Mouse (Mus musculus): ENCODE results near the gene Mfsd12. TPM values are rescaled to one million over a fixed set of nuclear protein-coding genes. Genes with fewer than 3 reads are reported as not detected.

The Mfsd12 gene
- total and polyA plus RNA-seq, 3 experiments: 5.2 to 9.5 (median 7.4) TPM

GRCm38 (mm10) chr10:81362336-81362949 is 5.2 kb downstream of the Mfsd12 start:
- Histone ChIP-seq H3K4me3 (replicated peaks in 1 of 3; ENCODE audit: low read depth in 2 of 3, low read length in 2 of 3, poor library complexity in 1 of 3) (peak overlapping the region in 1 of 3 experiments; percentile 30), H3K4me1 (ENCODE audit: control insufficient read depth in 1 of 2, insufficient read depth in 2 of 2) (peaks cover 44 to 86% of the 10 kb centered on the region in 2 experiments), H3K27me3 (replicated peaks) (no peaks in the 10 kb centered on the region), H3K9me3 (replicated peaks; ENCODE audit: low read length) (no peaks in the 10 kb centered on the region), H3K36me3 (replicated peaks in 1 of 2; ENCODE audit: control insufficient read depth in 1 of 2, insufficient read depth in 1 of 2, low read length in 1 of 2) (peaks cover 60 to 81% of the 10 kb centered on the region in 2 experiments), H3K4me2 (ENCODE audit: insufficient read depth, low read depth, poor library complexity, severe bottlenecking) (no peak overlapping the region), H3K9ac (ENCODE audit: insufficient read depth, low read depth) (no peak overlapping the region), H3K27ac (ENCODE audit: insufficient read depth, low read depth) (peak overlapping the region; percentile 25; the same call in 1 of the 2 replicates), H3K79me2 (replicated peaks; ENCODE audit: control insufficient read depth, extremely low read depth, insufficient read depth, poor library complexity, severe bottlenecking) (no peaks in the 10 kb centered on the region; the same call in 1 of the 2 replicates)
- no peak for DNase-seq (ENCODE audit: extremely low read depth)
- TF ChIP-seq GABPA (IDR thresholded peaks at IDR 0.05; ENCODE audit: insufficient replicate concordance, low read depth, low read length): no peak
- no peak for TF ChIP-seq SMC3 (IDR thresholded peaks at IDR 0.05; ENCODE audit: low read depth, low read length)
- TF ChIP-seq MXI1 (IDR thresholded peaks at IDR 0.05; ENCODE audit: low read depth, low read length): no peak
- no peak for TF ChIP-seq IRF4 (IDR thresholded peaks at IDR 0.05; ENCODE audit: low read depth, low read length)
- TF ChIP-seq NELFE (IDR thresholded peaks at IDR 0.05; ENCODE audit: low read depth, low read length): no peak
- no peak for TF ChIP-seq ZKSCAN1 (IDR thresholded peaks at IDR 0.05; ENCODE audit: borderline replicate concordance, low read depth, low read length)
- TF ChIP-seq MEF2A (IDR thresholded peaks at IDR 0.05; ENCODE audit: borderline replicate concordance, low read depth, low read length): no peak
- no peak for TF ChIP-seq PAX5 (IDR thresholded peaks at IDR 0.05; ENCODE audit: low read length)
- dilution Hi-C loops (cut with MboI; ENCODE audit: extremely low pct_ligation_motif_present, extremely low pct_unique_long_range_greater_than_20kb, low sequenced_read_pairs): no loop called here
- in situ Hi-C loops (cut with MboI; ENCODE audit: low pct_ligation_motif_present, low pct_unique_long_range_greater_than_20kb, low sequenced_read_pairs): no loop called here

DNA sequence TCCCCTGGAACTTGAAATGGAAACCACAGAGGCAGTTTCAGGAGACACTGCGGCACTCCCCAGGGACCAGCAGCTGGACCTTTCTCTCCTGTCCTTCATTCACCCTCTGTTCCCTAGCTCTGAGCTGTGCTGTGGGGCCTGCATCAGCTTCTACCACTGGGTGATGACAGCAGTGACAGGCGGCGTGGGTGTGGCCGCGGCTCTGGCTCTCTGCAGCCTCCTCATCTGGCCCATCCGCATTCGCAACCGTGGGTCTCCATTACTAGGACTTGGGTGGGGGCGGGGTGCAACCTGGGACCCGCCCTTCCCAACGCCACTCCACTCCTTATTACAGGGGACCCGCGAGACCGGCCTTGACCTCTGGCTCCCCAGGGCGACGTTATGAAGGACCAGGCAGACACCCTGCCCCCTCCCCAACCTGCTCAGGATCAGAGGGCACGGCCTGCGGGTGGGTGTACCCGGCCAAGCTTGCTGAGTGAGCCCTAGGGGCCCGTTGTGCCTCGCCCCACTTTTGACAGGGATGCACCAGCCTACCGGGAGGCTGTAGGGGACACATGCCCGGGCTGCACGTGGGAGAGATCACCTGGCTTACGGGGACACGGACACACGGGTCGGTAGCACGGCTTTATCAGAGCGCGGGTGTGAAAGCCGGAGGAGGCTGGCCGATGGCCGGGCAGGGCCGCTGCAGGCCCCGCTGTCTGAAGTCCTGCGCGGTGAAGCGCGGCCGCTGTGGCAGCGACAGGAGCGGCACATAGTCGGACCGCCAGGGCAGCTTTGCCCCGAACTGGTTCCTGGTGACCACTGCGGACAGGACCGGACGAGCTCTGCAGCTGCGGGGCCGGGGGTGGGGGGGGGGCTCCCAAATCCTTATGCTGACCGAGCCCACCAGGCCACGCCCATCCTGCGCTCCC is 6.4 kb downstream of the Mfsd12 start:
- H3K9me3 ChIP-seq (replicated peaks; ENCODE audit: low read length): no peaks in the 10 kb centered on the region
- no peaks in the 10 kb centered on the region for H3K27me3 ChIP-seq (replicated peaks)
- peaks cover 42 to 81% of the 10 kb centered on the region in 2 experiments for H3K4me1 ChIP-seq (ENCODE audit: control insufficient read depth in 1 of 2, insufficient read depth in 2 of 2)
- H3K4me3 ChIP-seq (replicated peaks in 1 of 3; ENCODE audit: low read depth in 2 of 3, low read length in 2 of 3, poor library complexity in 1 of 3): peak overlapping the region in 1 of 3 experiments; percentile 3
- H3K36me3 ChIP-seq (replicated peaks in 1 of 2; ENCODE audit: control insufficient read depth in 1 of 2, insufficient read depth in 1 of 2, low read length in 1 of 2): peaks cover 72 to 93% of the 10 kb centered on the region in 2 experiments
- no peaks in the 10 kb centered on the region for H3K79me2 ChIP-seq (replicated peaks; ENCODE audit: control insufficient read depth, extremely low read depth, insufficient read depth, poor library complexity, severe bottlenecking)
- in situ Hi-C loops (cut with MboI; ENCODE audit: low pct_ligation_motif_present, low pct_unique_long_range_greater_than_20kb, low sequenced_read_pairs): no loop called here
- no peak for TF ChIP-seq MAZ (IDR thresholded peaks at IDR 0.05; ENCODE audit: low read depth, low read length)
- TF ChIP-seq NRF1 (IDR thresholded peaks at IDR 0.05; ENCODE audit: low read depth, low read length): no peak
- TF ChIP-seq POLR2A (IDR thresholded peaks at IDR 0.05; ENCODE audit: low read depth, low read length): no peak
- 0 out of 2 replicates have a peak, but pooled peaks have one; percentile 21 for TF ChIP-seq IRF4 (IDR thresholded peaks at IDR 0.05; ENCODE audit: low read depth, low read length)
- TF ChIP-seq MYC (IDR thresholded peaks at IDR 0.05; ENCODE audit: low read depth, low read length): no peak
- TF ChIP-seq MAFK (IDR thresholded peaks at IDR 0.05; ENCODE audit: insufficient replicate concordance, low read length): no peak
- TF ChIP-seq CHD2 (IDR thresholded peaks at IDR 0.05; ENCODE audit: low read length): 0 out of 2 replicates have a peak, but pooled peaks have one; percentile 37
- TF ChIP-seq RCOR1 (conservative IDR thresholded peaks at IDR 0.05; ENCODE audit: low read depth, low read length): no peak
- 0 out of 2 replicates have a peak, but pooled peaks have one; percentile 10 for TF ChIP-seq TCF12 (IDR thresholded peaks at IDR 0.05; ENCODE audit: low read depth, low read length)
- dilution Hi-C loops (cut with MboI; ENCODE audit: extremely low pct_ligation_motif_present, extremely low pct_unique_long_range_greater_than_20kb, low sequenced_read_pairs): no loop called here
- no peak for DNase-seq (ENCODE audit: extremely low read depth)
- no peak overlapping the region for H3K4me2 ChIP-seq (ENCODE audit: insufficient read depth, low read depth, poor library complexity, severe bottlenecking)
- H3K9ac ChIP-seq (ENCODE audit: insufficient read depth, low read depth): no peak overlapping the region
- H3K27ac ChIP-seq (ENCODE audit: insufficient read depth, low read depth): peak overlapping the region; percentile 7; the same call in 1 of the 2 replicates
